Mouse (Mus musculus) CD8-positive naive resting alpha-beta T cell, adult 2 months (primary cell): ENCODE measurements around the gene Nphs1.
"Not testable (repeated sequence)": the region's sequence is repeated elsewhere in the genome, so short reads cannot be mapped to it uniquely, and the experiment has no call there.

ENCODE experiments used
- DNase-seq, 2 experiments: peaks; one replicate each; pipeline ENCODE4 v3.0.0; 2022; ENCODE audit warnings: low read depth in 2 of 2, low spot score in 2 of 2

The Nphs1 gene

DNA sequence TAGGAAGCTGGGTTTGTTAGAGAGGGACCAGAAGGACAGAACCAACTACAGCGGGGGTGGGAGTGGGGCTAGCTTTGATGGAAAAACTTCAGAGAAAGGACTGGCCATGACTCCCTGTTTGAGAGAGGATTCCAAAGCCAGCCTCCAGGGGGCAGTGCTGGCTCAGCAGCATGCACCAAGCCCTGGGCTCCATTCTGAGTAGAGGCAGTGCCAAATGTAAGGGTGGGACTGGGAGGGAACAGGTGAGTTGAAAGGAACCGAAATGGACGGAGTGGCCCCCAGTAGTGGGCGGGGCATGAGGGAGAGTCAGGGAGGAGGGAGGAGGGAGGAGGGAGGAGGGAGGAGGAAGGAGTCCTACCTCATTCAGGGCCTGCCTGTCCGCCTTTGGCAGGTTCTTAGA lies 17.4 kb upstream of the Nphs1 start:
- peak; percentile 51 to 59 for DNase-seq

DNA sequence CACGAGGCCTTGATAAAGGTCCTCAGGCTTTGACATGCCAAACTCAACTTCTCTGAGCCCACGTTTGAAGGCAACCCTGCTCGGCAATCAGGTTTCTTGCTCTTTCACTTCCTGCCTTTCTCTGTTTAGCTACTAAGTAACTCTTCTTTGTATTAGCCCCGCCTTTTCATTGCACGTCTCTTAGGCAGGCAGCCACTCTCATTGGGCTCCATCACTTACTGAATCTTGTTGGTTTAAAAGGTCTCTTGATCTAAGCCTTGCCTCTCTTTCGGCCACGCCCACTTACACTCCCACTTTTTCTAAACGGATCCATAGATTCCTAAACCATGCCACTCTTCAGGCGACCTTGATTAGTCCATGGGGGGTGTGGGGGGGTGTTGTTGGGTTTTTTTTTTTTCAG lies 14.4 kb upstream of the Nphs1 start:
- no peak for DNase-seq

DNA sequence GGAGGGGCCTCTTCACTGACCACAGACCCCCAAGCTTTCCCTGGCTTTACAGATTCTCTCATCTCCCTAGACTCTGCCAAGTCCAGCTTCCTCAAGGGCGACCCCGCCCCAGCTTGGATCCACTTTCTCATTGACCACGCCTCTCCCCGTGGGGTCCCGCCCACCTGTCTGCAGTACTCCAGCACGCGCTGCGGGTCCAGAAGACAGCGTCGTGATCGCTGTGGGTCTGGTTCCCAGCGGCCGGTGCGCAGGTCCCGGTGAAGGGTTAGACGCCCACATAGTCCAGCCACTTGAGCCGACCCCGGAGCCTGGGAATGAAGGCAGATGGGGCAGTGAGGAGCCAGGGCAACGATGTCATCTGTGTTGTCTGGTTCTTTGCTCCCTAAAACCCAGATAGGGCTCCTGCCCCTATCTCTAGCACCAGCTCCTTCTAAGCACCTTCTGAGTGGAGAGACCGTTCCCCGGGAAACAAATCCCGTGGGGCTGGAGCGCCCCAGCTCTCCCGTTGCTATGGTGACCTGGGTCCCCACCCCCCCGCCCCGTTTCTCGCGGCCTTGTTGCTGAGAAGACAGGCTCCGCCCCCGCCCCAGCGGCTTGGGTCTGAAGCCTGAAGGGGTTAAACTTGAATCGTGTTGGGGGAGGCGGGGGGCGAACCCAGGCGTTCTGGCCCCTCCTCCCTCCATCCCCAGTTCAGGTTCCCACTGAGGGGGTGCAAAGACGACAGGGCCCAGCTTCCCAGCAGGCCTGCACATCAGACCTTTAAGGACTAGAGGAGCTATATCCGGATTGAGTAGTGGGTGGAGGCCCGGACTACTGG lies 13.8 kb upstream of the Nphs1 start:
- no peak for DNase-seq

DNA sequence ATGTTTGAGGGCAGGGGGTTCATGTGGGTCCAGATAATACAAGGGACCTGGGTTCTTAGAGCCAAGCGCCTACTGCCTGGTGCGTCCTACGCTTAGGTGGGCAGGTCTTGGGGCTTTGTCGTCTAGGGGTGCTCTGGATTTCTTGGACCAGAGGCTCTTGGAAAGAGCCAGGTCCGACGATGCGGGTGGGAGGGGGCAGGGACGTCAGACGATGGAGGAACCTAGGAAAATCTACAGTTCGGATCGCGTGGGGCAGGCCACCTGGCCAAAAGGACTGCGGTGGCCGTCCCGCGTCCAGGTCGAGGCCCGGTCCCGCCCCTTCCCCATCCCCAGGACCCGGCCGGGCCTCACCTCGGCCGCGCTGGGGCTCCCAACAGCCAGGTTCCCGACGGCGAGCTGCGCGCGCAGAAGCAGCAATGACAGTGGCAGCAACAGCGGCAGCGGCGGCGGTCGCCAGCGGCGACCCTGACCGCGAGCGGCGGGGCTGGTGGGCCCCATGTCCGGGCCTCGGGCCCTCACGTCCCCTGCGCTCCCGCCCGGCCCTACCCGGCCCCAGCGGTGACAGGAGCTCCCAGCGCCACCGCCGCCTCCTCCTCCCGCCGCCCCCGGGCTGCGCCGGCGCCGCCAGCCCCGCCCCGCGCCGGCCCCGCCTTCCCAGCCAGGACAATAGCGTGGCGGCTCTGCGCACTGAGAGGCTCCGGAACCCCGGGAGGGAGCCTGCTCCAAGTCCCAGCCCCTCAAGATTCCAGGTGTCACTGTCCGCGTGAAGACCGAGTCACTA lies 13.0 kb upstream of the Nphs1 start, which contains the start of gene Aplp1:
Gene Aplp1, minus strand, starts transcription at position 565 of the 781 bp plus-strand sequence.
- no peak for DNase-seq

DNA sequence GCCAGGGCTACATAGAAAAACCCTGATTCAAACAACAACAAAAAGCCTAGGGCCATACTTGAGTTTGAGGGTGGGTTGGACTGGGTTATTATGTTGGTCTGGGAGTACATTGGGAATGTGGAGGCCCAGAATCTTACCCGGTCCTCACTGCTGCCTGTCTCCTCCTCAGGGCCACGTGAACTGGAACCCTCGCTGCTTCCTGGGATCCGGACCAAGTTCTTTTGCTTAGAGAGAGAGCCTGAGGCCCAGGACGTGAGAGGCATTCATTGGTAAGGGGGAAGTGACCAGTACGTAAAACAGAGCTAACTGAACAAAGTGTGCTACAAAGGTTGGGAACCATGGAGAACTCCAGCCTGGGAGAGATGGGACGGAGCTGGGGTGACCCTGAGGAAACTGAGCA lies 7.9 kb upstream of the Nphs1 start:
- no peak for DNase-seq

DNA sequence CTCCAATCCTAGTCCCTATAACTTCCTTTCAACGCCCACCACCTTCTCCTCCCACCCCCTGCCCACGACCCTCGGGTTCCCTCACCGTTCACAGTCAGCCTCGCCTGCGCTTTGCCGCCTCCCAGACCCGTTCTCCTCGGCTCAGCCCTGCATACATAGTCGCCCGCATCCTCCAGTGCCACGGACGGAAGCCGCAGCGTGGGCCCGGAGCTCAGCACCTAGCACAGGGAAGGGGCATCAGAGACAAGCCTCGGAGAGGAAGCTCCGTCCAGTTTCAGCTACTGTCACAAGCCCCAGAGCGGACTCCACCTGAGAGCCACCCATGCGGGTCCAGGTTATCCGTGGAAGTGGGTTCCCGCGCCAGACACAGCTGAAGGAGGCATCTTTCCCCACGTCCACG lies 4.8 kb upstream of the Nphs1 start:
- DNase-seq = no peak

DNA sequence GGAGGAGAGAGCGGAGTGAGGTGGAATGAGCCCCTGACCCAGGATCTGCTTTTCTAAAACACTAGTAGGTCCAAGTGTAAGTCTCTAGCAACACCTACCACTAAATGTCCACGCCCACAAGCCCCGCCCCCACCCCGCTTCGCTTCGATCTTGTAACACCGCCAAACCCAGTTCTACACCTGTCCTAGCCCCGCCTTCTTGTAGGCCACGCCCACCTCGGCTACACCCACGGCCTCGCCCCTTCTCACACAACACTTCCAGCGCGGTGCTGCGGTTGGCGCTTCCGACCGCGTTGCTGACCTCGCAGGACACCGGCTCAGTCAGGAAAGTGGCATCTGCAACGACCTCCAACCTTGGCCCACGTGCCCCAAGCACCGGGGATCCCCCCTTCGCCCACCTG lies 4.3 kb upstream of the Nphs1 start:
- no peak for DNase-seq

DNA sequence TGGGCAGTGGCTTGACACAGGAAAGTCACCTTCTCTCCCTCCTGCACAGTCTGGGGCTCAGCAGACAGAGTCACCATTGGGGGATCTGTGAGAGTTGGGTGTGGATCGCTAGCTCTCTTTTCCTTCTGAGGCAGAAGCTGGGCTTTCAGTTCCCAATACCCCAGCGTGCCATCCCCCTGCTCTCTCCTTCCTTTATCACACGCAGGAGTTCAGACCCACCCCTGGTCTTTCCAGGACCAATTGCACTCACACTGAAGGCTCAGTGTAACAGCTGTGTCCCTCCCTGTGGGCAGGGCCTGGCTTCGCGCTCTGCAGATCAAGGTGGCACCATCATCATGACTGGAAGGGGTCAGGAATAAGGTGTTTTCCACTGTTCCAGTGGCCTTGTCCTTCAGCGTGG lies 3.9 kb upstream of the Nphs1 start:
- no peak for DNase-seq

DNA sequence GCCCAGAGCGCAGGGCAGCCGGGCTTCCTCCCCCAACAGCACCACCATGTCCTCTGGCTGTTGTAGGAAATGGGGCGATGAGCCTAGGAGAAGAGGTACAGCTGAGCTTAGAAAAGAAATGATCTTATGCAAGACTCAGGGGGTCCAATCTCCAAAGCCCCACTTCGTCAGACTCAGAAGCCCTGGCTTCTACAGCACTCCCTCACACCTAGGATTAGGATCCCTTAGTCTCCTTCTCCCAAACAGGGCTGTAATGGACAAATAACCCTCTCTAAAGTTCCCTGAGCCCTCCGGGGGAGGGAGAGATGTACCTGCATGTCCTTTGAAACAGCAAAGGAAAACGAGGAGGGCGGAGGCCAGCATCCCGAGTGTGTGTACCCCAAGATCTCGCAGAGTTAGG lies 1.6 kb upstream of the Nphs1 start:
- DNase-seq = no peak

DNA sequence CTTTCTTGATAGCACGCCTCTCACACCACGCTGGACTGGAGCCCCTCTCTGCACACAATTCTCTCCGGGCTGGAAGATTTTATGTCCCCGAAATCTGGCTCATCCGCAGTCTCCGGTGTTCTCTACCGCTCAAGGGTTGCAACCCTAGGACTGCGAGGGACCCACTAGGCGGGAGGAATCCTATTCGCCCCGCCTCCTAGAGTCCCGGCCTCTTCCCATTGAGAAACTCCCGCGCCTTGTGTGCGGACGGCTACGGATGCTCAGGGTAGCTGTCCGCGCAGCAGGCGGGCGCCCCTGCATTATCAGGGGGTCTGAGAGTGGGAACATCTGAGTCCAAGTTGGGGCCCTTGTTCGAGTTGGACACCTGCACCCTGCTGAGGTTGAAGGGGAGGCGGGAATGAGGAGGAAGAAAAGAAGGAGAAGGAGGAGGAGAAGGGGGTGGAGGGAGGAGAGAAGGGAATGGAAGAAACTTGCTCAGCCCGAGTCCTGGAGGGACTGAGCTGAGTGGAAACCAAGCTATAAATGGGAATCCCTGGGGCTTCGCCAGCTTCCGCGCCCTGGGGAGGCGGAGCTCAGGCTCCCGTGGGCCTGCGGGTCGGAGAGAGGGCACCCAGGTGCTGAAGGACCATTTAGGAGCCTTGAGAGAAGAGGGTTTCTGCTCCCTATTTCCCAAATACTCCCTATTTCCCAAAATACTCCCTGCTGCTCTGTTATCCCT lies 1.0 kb upstream of the Nphs1 start:
- DNase-seq = no peak

DNA sequence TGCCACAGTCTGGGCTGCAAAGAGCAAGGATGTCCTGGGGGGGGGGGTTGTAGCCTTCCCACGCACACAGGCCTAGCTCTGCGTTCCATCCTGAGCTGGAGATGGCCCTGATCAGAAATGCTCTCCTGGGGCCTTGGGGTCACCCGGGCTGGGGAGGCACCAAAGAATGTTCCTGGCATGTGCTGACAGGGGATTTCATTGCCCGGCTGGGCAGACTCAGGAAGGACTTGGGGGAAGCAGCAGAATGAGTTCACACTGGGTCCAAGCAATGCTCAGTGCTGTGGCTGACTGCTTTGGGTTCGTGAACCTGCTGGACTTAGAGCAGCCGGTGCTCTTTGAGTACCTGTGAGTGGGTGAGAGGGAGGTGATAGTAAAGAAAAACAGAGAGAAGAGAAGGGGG lies 1.4 kb downstream of the Nphs1 start:
- DNase-seq = no peak

DNA sequence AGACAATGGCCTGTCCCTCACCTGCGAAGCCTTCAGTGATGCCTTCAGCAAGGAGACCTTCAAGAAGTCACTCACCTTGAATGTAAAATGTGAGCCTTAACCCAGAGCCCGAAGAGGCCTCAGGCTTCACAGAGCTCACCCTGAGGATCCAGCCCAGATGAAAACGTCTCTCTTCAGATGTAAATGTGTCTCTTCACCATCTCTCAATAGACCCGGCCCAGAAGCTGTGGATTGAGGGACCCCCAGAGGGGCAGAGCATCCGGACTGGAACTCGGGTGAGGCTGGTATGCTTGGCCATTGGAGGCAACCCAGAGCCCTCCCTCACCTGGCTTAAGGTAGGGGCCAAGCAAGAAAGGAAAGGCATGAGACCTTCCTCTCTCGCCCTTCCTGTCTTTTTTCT lies 5.5 kb downstream of the Nphs1 start:
- no peak for DNase-seq

DNA sequence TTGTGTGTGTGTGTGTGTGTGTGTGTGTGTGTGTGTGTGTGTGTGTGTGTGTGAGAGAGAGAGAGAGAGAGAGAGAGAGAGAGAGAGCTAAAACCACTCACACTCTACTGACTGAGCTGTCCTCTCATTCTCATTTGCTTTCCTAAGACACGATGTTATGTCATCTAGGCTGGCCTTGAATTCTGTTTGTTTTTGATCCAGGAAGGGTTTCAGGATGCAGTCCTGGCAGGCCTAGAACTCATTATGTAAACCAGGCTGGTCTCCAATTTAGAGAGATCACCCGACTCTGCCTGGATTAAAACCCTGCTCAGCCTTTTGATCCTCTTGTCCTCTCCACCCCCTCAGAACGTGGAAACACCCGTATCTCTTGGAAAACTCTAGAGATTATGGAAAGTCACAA lies 5.9 kb downstream of the Nphs1 start:
- DNase-seq = no peak

DNA sequence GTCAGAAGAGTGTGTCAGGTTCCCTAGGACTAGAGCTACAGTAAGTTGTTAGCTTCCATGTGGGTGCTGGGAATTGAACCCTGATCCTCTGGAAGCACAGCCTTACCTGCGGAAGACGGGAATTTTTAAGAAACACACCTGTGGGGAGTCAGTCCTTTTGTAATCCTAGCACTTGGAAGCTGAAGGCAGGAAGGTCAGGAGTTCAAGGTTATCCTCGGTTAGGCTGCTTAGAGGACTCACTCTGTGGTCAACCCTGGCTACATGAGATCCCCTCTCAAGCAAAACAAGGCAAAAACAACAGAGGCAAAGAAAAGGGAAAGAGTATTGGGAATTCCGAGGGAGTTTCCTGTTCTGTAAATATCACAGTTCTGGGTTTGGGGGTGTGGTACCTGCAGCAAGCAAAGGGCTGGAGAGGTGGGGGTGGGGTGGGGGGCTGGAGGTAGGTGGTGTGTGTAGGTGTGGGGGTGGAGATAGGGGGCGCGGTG lies 6.7 kb downstream of the Nphs1 start:
- no peak for DNase-seq

DNA sequence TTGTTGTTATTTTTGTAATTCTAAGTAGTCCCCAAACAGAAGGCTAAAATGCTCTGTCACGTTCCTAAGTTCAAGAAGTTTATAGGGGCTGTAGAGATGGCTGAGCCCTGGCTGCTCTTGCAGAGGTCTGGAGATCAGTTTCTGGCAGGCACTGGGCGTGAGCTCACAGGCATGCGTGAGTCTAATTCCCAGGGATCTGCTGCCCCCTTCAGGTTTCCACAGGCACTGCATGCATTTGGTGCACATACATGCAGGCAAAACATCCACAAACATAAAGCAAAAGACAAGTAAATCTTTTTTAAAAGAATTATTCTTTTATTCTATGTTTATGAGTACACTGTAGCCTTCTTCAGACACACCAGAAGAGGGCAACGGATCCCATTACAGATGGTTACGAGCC lies 14.3 kb downstream of the Nphs1 start:
- peak; percentile 22 to 23 for DNase-seq

DNA sequence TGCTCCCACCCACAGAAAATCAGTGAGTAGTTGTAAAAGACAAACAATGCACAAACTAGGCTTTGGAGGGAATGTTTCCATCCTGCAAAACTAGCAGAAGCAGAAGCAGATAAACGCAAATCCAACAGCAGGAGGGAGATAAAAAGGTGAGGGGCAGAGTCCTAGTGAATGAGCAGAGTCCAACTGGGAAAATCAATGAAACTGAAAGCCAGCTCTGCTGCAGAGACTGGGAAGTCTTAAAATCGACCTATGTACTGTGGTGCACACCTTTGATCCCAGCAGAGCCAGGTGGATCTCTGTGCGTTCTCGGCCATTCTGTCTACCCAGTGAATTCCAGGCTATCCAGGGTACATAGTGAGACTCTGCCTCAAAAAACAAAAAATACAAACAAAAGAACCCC lies 16.9 kb downstream of the Nphs1 start:
- no peak for DNase-seq

DNA sequence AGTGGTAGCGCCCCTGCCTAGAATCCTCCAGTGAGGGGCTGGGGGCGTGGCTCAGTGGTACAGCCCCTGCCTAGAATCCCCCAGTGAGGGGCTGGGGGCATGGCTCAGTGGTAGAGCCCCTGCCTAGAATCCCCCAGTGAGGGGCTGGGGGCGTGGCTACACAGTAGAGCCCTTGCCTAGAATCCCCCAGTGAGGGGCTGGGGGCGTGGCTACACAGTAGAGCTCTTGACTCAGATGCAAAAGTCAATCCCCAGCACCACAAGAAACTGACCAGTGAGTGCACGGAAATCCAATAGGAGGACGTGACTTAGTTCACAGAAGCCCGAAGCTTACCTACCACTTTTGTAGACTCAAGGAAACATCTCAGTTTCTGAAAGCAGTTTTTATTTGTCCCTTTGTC lies 18.0 kb downstream of the Nphs1 start:
- not testable (repeated sequence) for DNase-seq

DNA sequence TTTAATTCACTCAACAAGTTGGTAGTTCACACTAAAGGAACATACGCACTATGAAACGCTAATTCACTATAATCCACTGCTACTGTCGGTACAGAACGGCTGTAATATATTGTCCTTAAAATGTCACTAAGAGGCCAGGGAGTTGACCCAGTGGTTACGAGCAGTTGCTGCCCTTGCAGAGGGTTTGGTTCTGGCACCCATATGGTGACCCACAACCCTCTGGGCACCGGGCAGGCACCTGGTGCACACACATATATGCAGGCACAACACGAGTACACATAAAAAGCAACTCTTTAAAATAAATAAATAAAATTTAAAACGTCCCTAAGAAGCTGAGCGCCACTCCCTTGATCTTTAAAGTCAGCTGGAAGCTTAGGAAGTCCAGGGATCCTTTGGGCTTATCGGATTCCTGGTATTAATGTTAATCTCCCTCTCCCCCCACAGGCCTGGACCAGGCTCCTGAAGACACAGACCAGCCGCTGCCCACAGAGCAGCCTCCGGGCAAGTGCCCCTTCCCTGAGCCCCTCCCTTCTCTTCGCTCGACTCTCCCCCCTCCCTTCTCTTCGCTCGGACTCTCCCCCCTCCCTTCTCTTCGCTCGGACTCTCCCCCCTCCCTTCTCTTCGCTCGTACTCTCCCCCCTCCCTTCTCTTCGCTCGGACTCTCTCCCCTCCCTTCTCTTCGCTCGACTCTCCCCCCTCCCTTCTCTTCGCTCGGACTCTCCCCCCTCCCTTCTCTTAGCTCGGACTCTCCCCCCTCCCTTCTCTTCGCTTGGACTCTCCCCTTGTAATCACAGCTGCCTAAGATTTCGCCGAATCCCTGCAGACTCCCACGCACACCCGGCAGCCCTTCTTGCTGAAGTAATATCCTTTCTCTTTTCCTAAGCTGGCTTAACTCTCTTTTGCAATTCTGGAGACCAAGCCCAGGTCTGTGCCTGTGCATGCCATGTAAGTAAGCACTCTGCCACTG lies 19.6 kb downstream of the Nphs1 start:
- DNase-seq = no peak

DNA sequence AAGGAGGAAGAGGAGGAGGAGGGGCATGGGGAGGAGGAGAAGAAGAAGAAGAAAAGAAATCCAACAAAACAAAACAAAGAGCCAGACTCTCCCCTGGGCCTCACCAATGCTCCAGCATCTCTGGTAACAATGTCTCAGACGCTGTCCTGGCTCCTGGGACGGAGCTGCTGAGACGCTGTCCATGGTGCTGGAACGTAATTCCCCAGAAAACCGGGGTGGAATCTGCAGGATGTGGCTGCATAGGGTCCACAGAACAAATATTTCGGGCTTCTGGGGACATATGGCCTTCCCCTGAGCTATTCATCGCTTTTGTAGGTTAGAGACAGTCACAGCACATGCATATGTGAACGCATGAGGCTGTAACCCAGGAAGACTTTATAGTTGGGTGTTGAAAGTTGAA lies 26.1 kb downstream of the Nphs1 start:
- DNase-seq = no peak

DNA sequence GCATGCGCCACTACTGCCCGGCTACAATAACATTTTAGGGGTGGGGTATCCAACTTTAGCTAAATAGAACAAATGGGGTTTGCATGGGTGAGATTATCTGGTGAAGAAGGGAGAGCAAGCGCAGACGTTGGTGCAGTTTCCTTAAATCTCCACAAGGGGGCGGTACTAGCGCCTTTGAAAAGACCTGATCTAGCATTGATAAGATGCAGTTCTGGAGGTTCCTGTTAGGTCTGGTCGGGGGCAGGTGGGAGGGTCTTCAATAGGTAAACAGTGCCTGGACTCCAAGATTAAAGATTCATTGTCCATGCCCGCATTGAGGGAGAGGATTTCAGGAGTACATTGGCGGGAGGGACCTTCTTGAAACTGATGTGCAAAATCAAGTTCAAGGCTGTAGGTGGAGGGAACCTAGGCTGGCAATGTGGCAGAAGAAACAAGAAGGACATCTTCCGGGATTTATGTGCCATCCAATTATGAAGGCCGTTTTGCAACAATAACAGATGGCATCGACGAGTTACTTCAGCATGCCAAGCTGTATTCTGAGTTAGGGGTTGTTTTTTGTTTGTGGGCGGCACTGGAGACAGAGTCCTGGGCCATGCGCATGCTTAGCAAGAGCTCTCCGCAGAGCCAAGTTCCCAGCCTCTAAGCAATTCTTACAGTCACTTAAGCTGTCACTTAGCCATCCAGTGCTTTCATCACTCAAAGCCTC lies 32.3 kb downstream of the Nphs1 start:
- peak; percentile 14 to 41 for DNase-seq
